Mouse (Mus musculus): ENCODE measurements at regions not wholly inside any gene's neighbourhood (a gene's known extent, or its start where the extent isn't known, plus 50 kb on each side); places are given as distances from the start of the nearest gene placed in this dataset.
A peak's percentile ranks its signal among the peaks of the same experiment; 100 is the strongest.

- no peaks in the 10 kb centered on the region for H3K79me2 ChIP-seq (ENCODE audit: control insufficient read depth, insufficient read depth, low read length, poor library complexity)
- peaks cover 0 to 9% of the 10 kb centered on the region in 2 experiments; a peak in 2 of 4 replicates for H3K36me3 ChIP-seq (ENCODE audit: control insufficient read depth in 1 of 2, insufficient read depth in 2 of 2, low read length in 2 of 2)
- H3K9me3 ChIP-seq (replicated peaks; ENCODE audit: insufficient read depth, low read length) = no peaks in the 10 kb centered on the region
- no peak overlapping the region for H3K9ac ChIP-seq (ENCODE audit: control insufficient read depth, low read depth, low read length, poor library complexity, severe bottlenecking)
- no peak overlapping the region for H3K4me3 ChIP-seq (ENCODE audit: control insufficient read depth in 1 of 2, insufficient read depth in 1 of 2, low read depth in 2 of 2, low read length in 2 of 2)
- no peaks in the 10 kb centered on the region for H3K27me3 ChIP-seq (ENCODE audit: control insufficient read depth in 1 of 2, insufficient read depth in 2 of 2, low read length in 2 of 2)
- TF ChIP-seq E2F4 (IDR thresholded peaks at IDR 0.05; ENCODE audit: borderline replicate concordance, low read depth, low read length) = no peak
- TF ChIP-seq KAT2A (conservative IDR thresholded peaks at IDR 0.05; ENCODE audit: low read depth, low read length) = no peak
- no peak for TF ChIP-seq ZNF384 (IDR thresholded peaks at IDR 0.05; ENCODE audit: low read depth, low read length)
- peak; percentile 66 for TF ChIP-seq EP300 (IDR thresholded peaks at IDR 0.05; ENCODE audit: low read depth in 1 of 2, low read length in 2 of 2)
- no peak for TF ChIP-seq POLR2AphosphoS5 (IDR thresholded peaks at IDR 0.05; ENCODE audit: borderline replicate concordance, low read depth, low read length)
- peak; percentile 36; the same call in 1 of the 2 replicates for TF ChIP-seq GATA1 (IDR thresholded peaks at IDR 0.05; ENCODE audit: low read depth, low read length)
- TF ChIP-seq CHD1 (IDR thresholded peaks at IDR 0.05; ENCODE audit: low read depth, low read length) = no peak
- 0 out of 2 replicates have a peak, but pooled peaks have one; percentile 14 for TF ChIP-seq SMC3 (IDR thresholded peaks at IDR 0.05; ENCODE audit: low read depth, low read length)
- no peak for TF ChIP-seq ZC3H11A (IDR thresholded peaks at IDR 0.05; ENCODE audit: low read depth, low read length)
- peak; percentile 21; the same call in 1 of the 2 replicates for TF ChIP-seq TAL1 (IDR thresholded peaks at IDR 0.05; ENCODE audit: low read length)
- TF ChIP-seq RCOR1 (IDR thresholded peaks at IDR 0.05; ENCODE audit: low read depth, low read length) = peak; percentile 35; the same call in 1 of the 2 replicates
- no peak overlapping the region for H3K27ac ChIP-seq (ENCODE audit: control insufficient read depth, low read depth, low read length)
- H3K4me1 ChIP-seq (ENCODE audit: control insufficient read depth in 1 of 2, insufficient read depth in 2 of 2, low read length in 2 of 2) = peaks cover 0 to 7% of the 10 kb centered on the region in 2 experiments; a peak in 2 of 4 replicates
- peak; percentile 54 for DNase-seq (ENCODE audit: low read depth, low spot score)
These were observed 385.3 kb downstream of the Lpin1 start for GRCm38 (mm10) chr12:16225428-16225827.

DNA sequence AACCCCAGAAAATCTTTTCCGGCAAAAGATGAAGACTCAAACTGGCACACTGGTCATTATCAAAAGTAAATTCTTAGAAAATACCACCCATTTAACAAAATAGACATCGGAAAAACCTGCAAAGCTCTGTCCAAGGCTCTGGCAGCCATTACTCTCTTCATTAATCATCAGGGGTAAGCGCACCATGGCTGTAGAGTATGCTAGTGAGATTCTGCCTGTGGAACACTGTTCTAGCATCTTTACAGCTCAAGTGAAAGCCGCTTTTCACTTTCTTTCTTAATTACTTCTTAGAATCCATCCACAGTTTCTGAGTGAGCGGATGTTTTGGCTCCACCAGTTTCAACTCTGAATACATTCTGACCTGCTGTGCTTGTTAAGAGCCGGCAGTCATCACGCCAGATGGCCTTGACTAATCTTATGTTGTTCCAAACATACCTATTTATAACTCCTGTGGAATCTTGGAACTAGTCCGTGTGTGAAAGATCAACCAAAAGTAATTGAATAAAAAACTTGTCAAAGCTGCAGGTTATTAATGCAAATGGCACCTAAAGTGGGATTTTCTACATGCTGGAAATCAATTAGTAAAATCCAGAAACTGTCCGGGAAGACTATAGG lies 387.8 kb downstream of the Lpin1 start:
- no peak overlapping the region for H3K27ac ChIP-seq (ENCODE audit: control insufficient read depth, low read depth, low read length)
- no peak for DNase-seq (ENCODE audit: low read depth, low spot score)
- no peak overlapping the region for H3K9ac ChIP-seq (ENCODE audit: control insufficient read depth, low read depth, low read length, poor library complexity, severe bottlenecking)
- no peaks in the 10 kb centered on the region for H3K79me2 ChIP-seq (ENCODE audit: control insufficient read depth, insufficient read depth, low read length, poor library complexity)
- peaks cover 0 to 7% of the 10 kb centered on the region in 2 experiments; a peak in 2 of 4 replicates for H3K4me1 ChIP-seq (ENCODE audit: control insufficient read depth in 1 of 2, insufficient read depth in 2 of 2, low read length in 2 of 2)
- TF ChIP-seq TBP (IDR thresholded peaks at IDR 0.05; ENCODE audit: low read depth, low read length) = no peak
- no peak for TF ChIP-seq E2F4 (IDR thresholded peaks at IDR 0.05; ENCODE audit: borderline replicate concordance, low read depth, low read length)
- no peak for TF ChIP-seq ZMIZ1 (IDR thresholded peaks at IDR 0.05; ENCODE audit: low read depth, low read length)
- no peak for TF ChIP-seq MYC (IDR thresholded peaks at IDR 0.05; ENCODE audit: low read depth, low read length)
- TF ChIP-seq POLR2AphosphoS2 (IDR thresholded peaks at IDR 0.05; ENCODE audit: low read length) = no peak
- TF ChIP-seq TCF12 (IDR thresholded peaks at IDR 0.05; ENCODE audit: low read depth, low read length) = no peak
- TF ChIP-seq ZNF384 (IDR thresholded peaks at IDR 0.05; ENCODE audit: low read depth, low read length) = no peak
- no peak for TF ChIP-seq MEF2A (IDR thresholded peaks at IDR 0.05; ENCODE audit: extremely low read depth, insufficient replicate concordance, low read depth, low read length, poor library complexity, severe bottlenecking)
- no peak for TF ChIP-seq ELF1 (IDR thresholded peaks at IDR 0.05; ENCODE audit: low read depth, low read length)
- TF ChIP-seq ZC3H11A (IDR thresholded peaks at IDR 0.05; ENCODE audit: low read depth, low read length) = no peak
- no peak for TF ChIP-seq MXI1 (IDR thresholded peaks at IDR 0.05; ENCODE audit: low read depth, low read length)
- no peak for TF ChIP-seq UBTF (IDR thresholded peaks at IDR 0.05; ENCODE audit: borderline replicate concordance, insufficient read depth, low read depth, low read length)
- no peak for TF ChIP-seq MYB (IDR thresholded peaks at IDR 0.05; ENCODE audit: low read depth, low read length)
- TF ChIP-seq ETS1 (IDR thresholded peaks at IDR 0.05; ENCODE audit: low read depth, low read length) = no peak
- TF ChIP-seq JUND (IDR thresholded peaks at IDR 0.05; ENCODE audit: low read depth, low read length) = no peak
- TF ChIP-seq NELFE (IDR thresholded peaks at IDR 0.05; ENCODE audit: low read depth, low read length) = no peak
- no peak for TF ChIP-seq SMC3 (IDR thresholded peaks at IDR 0.05; ENCODE audit: low read depth, low read length)
- TF ChIP-seq POLR2AphosphoS5 (IDR thresholded peaks at IDR 0.05; ENCODE audit: borderline replicate concordance, low read depth, low read length) = no peak
- no peak for TF ChIP-seq CHD1 (IDR thresholded peaks at IDR 0.05; ENCODE audit: low read depth, low read length)
- H3K9me3 ChIP-seq (replicated peaks; ENCODE audit: insufficient read depth, low read length) = no peaks in the 10 kb centered on the region
- no peak overlapping the region for H3K4me3 ChIP-seq (ENCODE audit: control insufficient read depth in 1 of 2, insufficient read depth in 1 of 2, low read depth in 2 of 2, low read length in 2 of 2)
- H3K27me3 ChIP-seq (ENCODE audit: control insufficient read depth in 1 of 2, insufficient read depth in 2 of 2, low read length in 2 of 2) = no peaks in the 10 kb centered on the region
- H3K36me3 ChIP-seq (ENCODE audit: control insufficient read depth in 1 of 2, insufficient read depth in 2 of 2, low read length in 2 of 2) = peaks cover 0 to 9% of the 10 kb centered on the region in 2 experiments; a peak in 2 of 4 replicates

All from MEL (cell line).